Mouse (Mus musculus) adrenal gland (tissue): Measurements from ENCODE around the gene Tlx1.

Experiments used
- intact Hi-C: fragments of 180-260 bp; cut with DNase I; formaldehyde crosslinking; loops from one replicate; pipeline ENCODE4 v1.15.1; 2025

Tlx1 gene

GRCm38 (mm10) chr19:45158201-45158600 lies 7.7 kb downstream of the Tlx1 start:
- intact Hi-C loops: no loop called here

GRCm38 (mm10) chr19:45158896-45159295 lies 8.4 kb downstream of the Tlx1 start:
- intact Hi-C loops: no loop called here

GRCm38 (mm10) chr19:45159491-45159890 lies 9.0 kb downstream of the Tlx1 start:
- intact Hi-C loops: no loop called here

GRCm38 (mm10) chr19:45159991-45160390 lies 9.5 kb downstream of the Tlx1 start:
- intact Hi-C loops: loop anchor here (2.0 kb wide), 1 partner anchor 43 kb away; no protein-coding TSS in a partner anchor

GRCm38 (mm10) chr19:45160523-45160922 lies 10.0 kb downstream of the Tlx1 start:
- intact Hi-C loops: loop anchor here (2.0 kb wide), 1 partner anchor 44 kb away; no protein-coding TSS in a partner anchor

GRCm38 (mm10) chr19:45161093-45161492 lies 10.6 kb downstream of the Tlx1 start:
- intact Hi-C loops: loop anchor here (2.0 kb wide), 1 partner anchor 44 kb away; no protein-coding TSS in a partner anchor

- intact Hi-C loops: no loop called here
These were observed 11.7 kb downstream of the Tlx1 start for GRCm38 (mm10) chr19:45162181-45162580.

- intact Hi-C loops: no loop called here
These were observed 12.4 kb downstream of the Tlx1 start for GRCm38 (mm10) chr19:45162871-45163270.

GRCm38 (mm10) chr19:45170451-45170850 lies 20.0 kb downstream of the Tlx1 start:
- intact Hi-C loops: no loop called here

GRCm38 (mm10) chr19:45174803-45175202 lies 24.3 kb downstream of the Tlx1 start:
- intact Hi-C loops: no loop called here

- intact Hi-C loops: no loop called here
These were observed 25.8 kb downstream of the Tlx1 start for GRCm38 (mm10) chr19:45176269-45176668.

GRCm38 (mm10) chr19:45177004-45177737 lies 26.7 kb downstream of the Tlx1 start:
- intact Hi-C loops: loop anchor here (1.0 kb wide), 1 partner anchor 39 kb away; no protein-coding TSS in a partner anchor

- intact Hi-C loops: no loop called here
These were observed 29.0 kb downstream of the Tlx1 start for GRCm38 (mm10) chr19:45179451-45179850.

- intact Hi-C loops: no loop called here
These were observed 30.0 kb downstream of the Tlx1 start for GRCm38 (mm10) chr19:45180447-45180846.

GRCm38 (mm10) chr19:45194651-45195050 lies 44.2 kb downstream of the Tlx1 start:
- intact Hi-C loops: no loop called here

GRCm38 (mm10) chr19:45196967-45197366 lies 46.5 kb downstream of the Tlx1 start:
- intact Hi-C loops: no loop called here

GRCm38 (mm10) chr19:45205311-45206105 lies 55.0 kb downstream of the Tlx1 start:
- intact Hi-C loops: no loop called here
